Mouse (Mus musculus): ENCODE results near the gene Trib3.
A peak's percentile ranks its signal among the peaks of the same experiment; 100 is the strongest.

Gene Trib3

GRCm38 (mm10) chr2:152343329-152344213 lies at the start of gene Trib3:
Gene Trib3 (minus strand): TSS chr2:152344032.
- peak; percentile 94 for DNase-seq (ENCODE audit: low read depth, low spot score)

GRCm38 (mm10) chr2:152393225-152394017 lies 49.6 kb upstream of the Trib3 start:
- no peak for DNase-seq (ENCODE audit: low read depth, low spot score)

- DNase-seq (ENCODE audit: low read depth, low spot score) = peak; percentile 50
Observed at GRCm38 (mm10) chr2:152392786-152393185, 49.0 kb upstream of the Trib3 start.

GRCm38 (mm10) chr2:152384191-152384590 lies 40.4 kb upstream of the Trib3 start:
- DNase-seq (ENCODE audit: low read depth, low spot score) = no peak

- no peak for DNase-seq (ENCODE audit: low read depth, low spot score)
Observed at GRCm38 (mm10) chr2:152376345-152376741, 32.5 kb upstream of the Trib3 start, which contains the start of gene Nrsn2. Gene Nrsn2 (minus strand): TSS chr2:152376638.

GRCm38 (mm10) chr2:152375652-152376344 lies 32.0 kb upstream of the Trib3 start:
- DNase-seq (ENCODE audit: low read depth, low spot score) = no peak

GRCm38 (mm10) chr2:152373547-152373946 lies 29.7 kb upstream of the Trib3 start:
- no peak for DNase-seq (ENCODE audit: low read depth, low spot score)

- DNase-seq (ENCODE audit: low read depth, low spot score) = no peak
Observed at GRCm38 (mm10) chr2:152372661-152373060, 28.8 kb upstream of the Trib3 start.

GRCm38 (mm10) chr2:152372104-152372503 lies 28.3 kb upstream of the Trib3 start:
- no peak for DNase-seq (ENCODE audit: low read depth, low spot score)

GRCm38 (mm10) chr2:152368532-152369140 lies 24.8 kb upstream of the Trib3 start:
- DNase-seq (ENCODE audit: low read depth, low spot score) = peak; percentile 74

- no peak for DNase-seq (ENCODE audit: low read depth, low spot score)
Observed at GRCm38 (mm10) chr2:152367917-152368316, 24.1 kb upstream of the Trib3 start.

GRCm38 (mm10) chr2:152363245-152364147 lies 19.7 kb upstream of the Trib3 start:
- DNase-seq (ENCODE audit: low read depth, low spot score) = peak; percentile 82

- DNase-seq (ENCODE audit: low read depth, low spot score) = no peak
Observed at GRCm38 (mm10) chr2:152361193-152361592, 17.4 kb upstream of the Trib3 start.

- DNase-seq (ENCODE audit: low read depth, low spot score) = no peak
Observed at GRCm38 (mm10) chr2:152360271-152360775, 16.5 kb upstream of the Trib3 start.

GRCm38 (mm10) chr2:152359616-152360015 lies 15.8 kb upstream of the Trib3 start:
- no peak for DNase-seq (ENCODE audit: low read depth, low spot score)

- peak; percentile 39 for DNase-seq (ENCODE audit: low read depth, low spot score)
Observed at GRCm38 (mm10) chr2:152358977-152359376, 15.1 kb upstream of the Trib3 start.

- DNase-seq (ENCODE audit: low read depth, low spot score) = no peak
Observed at GRCm38 (mm10) chr2:152357254-152357653, 13.4 kb upstream of the Trib3 start.

- DNase-seq (ENCODE audit: low read depth, low spot score) = no peak
Observed at GRCm38 (mm10) chr2:152349842-152350540, 6.2 kb upstream of the Trib3 start.

- DNase-seq (ENCODE audit: low read depth, low spot score) = no peak
Observed at GRCm38 (mm10) chr2:152349205-152349604, 5.4 kb upstream of the Trib3 start.

- DNase-seq (ENCODE audit: low read depth, low spot score) = no peak
Observed at GRCm38 (mm10) chr2:152347722-152348121, 3.9 kb upstream of the Trib3 start.

Data from A20 (cell line).